Mouse (Mus musculus): ENCODE measurements around the gene Map9. TPM values are rescaled to one million over a fixed set of nuclear protein-coding genes. Genes with fewer than 3 reads are reported as not detected.

Map9 gene
- polyA plus RNA-seq, 1 experiment from 2014 or later: 90.4 TPM

DNA sequence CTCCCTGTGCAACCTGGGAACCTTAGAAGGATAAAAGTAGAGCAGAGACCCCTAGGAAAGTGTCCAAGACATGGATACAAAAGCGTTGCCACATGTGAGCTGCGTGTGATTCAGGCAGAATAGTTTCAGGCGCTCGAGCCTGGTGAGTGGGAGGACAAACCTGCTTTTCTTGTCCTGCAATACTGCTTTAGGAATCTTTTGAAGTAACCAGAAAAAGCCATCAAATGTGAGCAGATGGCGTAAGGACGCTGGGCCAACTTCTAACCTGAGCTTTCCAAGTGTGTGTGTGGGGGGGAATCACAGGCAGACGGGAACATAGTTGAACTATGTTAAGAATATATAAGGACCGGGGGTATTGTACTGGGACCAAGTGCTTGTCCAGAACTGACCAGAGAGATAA, 6.7 kb downstream of the Map9 start:
- Histone ChIP-seq H3K27me3 (no peaks in the 10 kb centered on the region), H3K27ac (replicated peaks) (no peak overlapping the region), H3K4me1 (no peaks in the 10 kb centered on the region), H3K9ac (replicated peaks) (no peak overlapping the region), H3K36me3 (peaks cover 29% of the 10 kb centered on the region), H3K4me3 (no peak overlapping the region), H3K4me2 (replicated peaks) (no peak overlapping the region), H3K9me3 (no peaks in the 10 kb centered on the region)
- 91% methylated on average over 8 of the region's 8 CpGs for WGBS
- peak; percentile 30; the same call in 1 of the 2 replicates for ATAC-seq (replicated peaks)

DNA sequence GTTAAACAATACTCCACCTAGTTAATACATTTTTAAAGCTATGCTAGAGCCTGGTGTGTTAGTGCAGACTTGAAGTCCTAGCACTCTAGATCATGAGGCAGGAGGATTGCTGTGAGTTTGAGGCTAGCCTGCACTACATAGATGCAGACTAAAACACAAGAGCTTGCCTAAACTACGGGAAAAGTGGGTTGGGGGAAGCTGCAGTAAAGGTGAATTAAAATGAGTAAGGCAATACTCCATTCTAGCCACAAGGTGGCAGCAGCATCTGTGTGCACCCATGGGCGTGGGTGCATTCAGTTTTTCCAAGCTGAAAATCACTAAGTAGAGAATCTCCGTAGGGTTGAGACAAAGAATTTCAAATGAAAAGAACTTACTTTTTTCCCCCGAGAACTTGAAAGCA, 7.1 kb downstream of the Map9 start:
- peak; percentile 65 for ATAC-seq (replicated peaks)
- H3K27me3 ChIP-seq: no peaks in the 10 kb centered on the region
- no peak overlapping the region for H3K9ac ChIP-seq (replicated peaks)
- H3K27ac ChIP-seq (replicated peaks): no peak overlapping the region
- H3K4me2 ChIP-seq (replicated peaks): no peak overlapping the region
- peaks cover 29% of the 10 kb centered on the region for H3K36me3 ChIP-seq
- H3K4me1 ChIP-seq: no peaks in the 10 kb centered on the region
- WGBS: 19% methylated on average over 4 of the region's 4 CpGs
- no peak overlapping the region for H3K4me3 ChIP-seq
- H3K9me3 ChIP-seq: no peaks in the 10 kb centered on the region

DNA sequence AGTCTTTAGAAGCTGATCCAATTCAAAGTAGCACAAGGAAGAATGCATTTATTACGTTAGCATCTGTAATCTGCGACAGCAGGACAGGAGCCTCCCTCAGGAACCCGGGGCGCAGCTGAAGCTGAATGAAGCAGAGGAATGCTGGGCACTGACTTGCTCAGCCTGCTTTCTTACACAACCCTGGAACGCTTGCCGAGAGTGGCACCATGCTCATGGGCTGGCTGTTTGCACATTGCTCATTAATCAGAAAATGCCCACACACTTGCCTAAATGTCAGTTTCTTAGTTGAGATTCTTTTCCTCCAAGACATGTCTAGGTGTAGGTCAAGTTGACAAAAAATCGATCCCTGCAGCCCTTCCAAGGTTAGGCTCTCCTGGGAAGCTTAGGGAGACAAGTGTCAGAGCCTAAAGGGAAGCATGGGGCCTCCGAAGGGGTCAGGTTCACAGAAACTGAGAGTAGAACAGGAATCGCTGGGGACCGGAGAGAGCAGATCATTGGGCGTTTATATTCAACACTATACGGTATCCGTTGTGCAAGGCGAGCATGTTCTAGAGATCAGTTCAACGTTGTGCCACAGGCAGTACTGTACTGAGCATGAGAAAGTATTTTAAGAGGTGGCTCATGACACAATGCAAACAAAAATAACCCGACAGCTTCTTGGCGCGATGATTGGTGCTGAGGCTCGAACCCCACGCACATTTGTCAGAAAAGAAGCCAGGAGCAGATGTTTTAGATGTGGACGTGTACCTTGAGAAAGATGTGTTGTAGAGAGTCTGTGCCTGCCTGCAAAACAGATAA, 11.4 kb downstream of the Map9 start:
- Histone ChIP-seq H3K4me2 (replicated peaks) (no peak overlapping the region), H3K27ac (replicated peaks) (no peak overlapping the region), H3K27me3 (no peaks in the 10 kb centered on the region), H3K9ac (replicated peaks) (no peak overlapping the region), H3K4me3 (no peak overlapping the region), H3K36me3 (peaks cover 31% of the 10 kb centered on the region), H3K4me1 (no peaks in the 10 kb centered on the region), H3K9me3 (no peaks in the 10 kb centered on the region)
- 78% methylated on average over 21 of the region's 21 CpGs for WGBS
- no peak for ATAC-seq (replicated peaks)

DNA sequence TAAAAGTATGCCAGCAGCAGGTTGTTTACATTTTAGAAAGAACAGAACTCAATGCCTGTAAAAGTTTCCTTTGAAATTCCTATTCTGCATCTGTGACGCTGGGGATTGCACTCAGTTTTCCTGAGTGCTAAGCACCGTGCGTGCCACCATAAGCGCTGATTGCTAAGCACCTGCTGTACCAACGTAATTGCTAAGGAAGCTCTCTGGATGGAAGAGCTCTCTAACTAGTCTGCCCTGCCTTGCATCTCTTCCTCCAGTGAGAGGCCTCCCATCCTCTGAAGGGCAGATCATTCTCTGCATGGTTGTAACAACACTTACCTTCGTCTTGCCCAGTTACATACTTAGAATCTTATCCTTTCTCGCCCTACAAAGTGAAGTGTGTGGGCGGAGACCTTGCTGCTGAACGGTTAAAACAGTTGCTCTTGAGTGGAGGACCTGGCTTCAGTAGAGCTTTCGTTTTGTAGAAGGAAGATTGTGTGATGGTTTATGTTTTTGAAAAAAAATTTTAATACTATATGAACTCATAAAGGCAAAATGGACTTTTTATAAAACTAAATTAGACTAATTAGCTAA, 12.7 kb downstream of the Map9 start:
- Histone ChIP-seq H3K9ac (replicated peaks) (no peak overlapping the region), H3K4me2 (replicated peaks) (no peak overlapping the region), H3K27me3 (no peaks in the 10 kb centered on the region), H3K36me3 (peaks cover 35% of the 10 kb centered on the region), H3K27ac (replicated peaks) (no peak overlapping the region), H3K4me1 (no peaks in the 10 kb centered on the region), H3K4me3 (no peak overlapping the region), H3K9me3 (no peaks in the 10 kb centered on the region)
- WGBS: 85% methylated on average over 10 of the region's 10 CpGs
- no peak for ATAC-seq (replicated peaks)

DNA sequence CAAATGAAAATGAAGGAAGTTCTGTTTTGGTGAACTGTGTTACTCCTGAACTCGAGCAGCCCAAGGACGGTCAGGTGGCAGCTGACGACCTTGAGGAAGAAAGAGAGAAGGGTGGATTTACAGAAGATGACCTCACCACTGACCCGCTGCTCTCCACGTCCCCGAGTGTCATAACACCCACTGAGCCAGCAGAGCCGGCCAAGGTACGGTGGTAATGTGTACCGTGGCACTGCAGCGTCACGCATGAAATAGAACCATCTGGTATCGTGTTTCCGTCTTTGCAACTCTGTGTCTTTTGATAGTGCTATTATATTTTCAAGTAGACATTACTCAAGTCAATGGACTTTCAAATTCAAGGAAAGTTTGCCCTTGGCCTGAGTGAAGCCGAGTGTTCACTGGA, 19.1 kb downstream of the Map9 start:
- Histone ChIP-seq H3K27ac (replicated peaks) (no peak overlapping the region), H3K27me3 (no peaks in the 10 kb centered on the region), H3K9me3 (no peaks in the 10 kb centered on the region), H3K4me2 (replicated peaks) (no peak overlapping the region), H3K36me3 (peaks cover 62% of the 10 kb centered on the region), H3K4me3 (no peak overlapping the region), H3K4me1 (no peaks in the 10 kb centered on the region), H3K9ac (replicated peaks) (no peak overlapping the region)
- ATAC-seq (replicated peaks): no peak
- WGBS: 93% methylated on average over 14 of the region's 14 CpGs

DNA sequence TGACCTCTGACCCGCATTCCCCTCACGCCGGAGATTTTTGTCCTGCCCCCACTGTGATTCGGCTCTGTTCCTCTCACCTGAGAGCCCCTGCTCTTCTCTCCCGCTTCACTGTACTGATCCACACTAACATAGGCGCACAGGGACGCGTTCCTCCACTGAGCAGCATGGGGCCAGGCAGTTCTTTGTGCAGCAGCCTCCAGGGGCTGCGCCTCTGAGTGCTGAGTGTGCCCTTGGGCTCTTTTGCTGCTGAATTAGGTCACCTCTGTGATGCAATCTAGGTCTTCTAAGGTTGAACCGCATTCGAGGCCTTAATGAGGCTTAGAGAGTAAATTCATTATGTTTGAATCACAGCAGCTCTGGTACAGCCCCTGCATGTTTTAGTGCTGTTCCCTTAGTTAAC, 24.5 kb downstream of the Map9 start:
- no peak overlapping the region for H3K4me3 ChIP-seq
- 45% methylated on average over 11 of the region's 11 CpGs for WGBS
- 0 out of 2 replicates have a peak, but pooled peaks have one; percentile 60 for ATAC-seq (replicated peaks)
- no peaks in the 10 kb centered on the region for H3K4me1 ChIP-seq
- no peak overlapping the region for H3K9ac ChIP-seq (replicated peaks)
- no peak overlapping the region for H3K4me2 ChIP-seq (replicated peaks)
- H3K36me3 ChIP-seq: peaks cover 56% of the 10 kb centered on the region
- H3K9me3 ChIP-seq: no peaks in the 10 kb centered on the region
- H3K27me3 ChIP-seq: no peaks in the 10 kb centered on the region
- H3K27ac ChIP-seq (replicated peaks): no peak overlapping the region

DNA sequence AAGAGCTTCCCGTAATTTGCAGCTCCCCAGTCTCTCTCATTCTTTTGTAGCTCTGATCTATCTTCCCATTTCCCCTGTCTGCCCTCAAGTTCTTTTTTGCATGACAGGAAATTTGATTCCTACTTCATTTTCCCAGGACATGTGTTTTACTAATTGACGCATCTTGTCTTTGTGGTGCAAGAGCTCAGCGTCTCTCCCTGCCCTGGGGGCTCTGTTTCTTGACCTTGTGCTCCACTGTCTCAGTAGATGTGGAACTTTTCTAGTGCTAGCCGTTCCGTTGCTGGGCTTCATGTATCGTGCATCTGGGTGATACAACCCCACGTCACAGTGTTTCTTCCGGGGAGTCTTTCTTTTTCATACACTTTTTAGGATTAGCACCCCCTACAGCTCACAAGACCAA, 27.2 kb downstream of the Map9 start:
- WGBS: 90% methylated on average over 8 of the region's 8 CpGs
- Histone ChIP-seq H3K27ac (replicated peaks) (no peak overlapping the region), H3K4me3 (no peak overlapping the region), H3K27me3 (no peaks in the 10 kb centered on the region), H3K9ac (replicated peaks) (no peak overlapping the region), H3K9me3 (no peaks in the 10 kb centered on the region), H3K4me1 (no peaks in the 10 kb centered on the region), H3K4me2 (replicated peaks) (no peak overlapping the region), H3K36me3 (peaks cover 52% of the 10 kb centered on the region)
- no peak for ATAC-seq (replicated peaks)

DNA sequence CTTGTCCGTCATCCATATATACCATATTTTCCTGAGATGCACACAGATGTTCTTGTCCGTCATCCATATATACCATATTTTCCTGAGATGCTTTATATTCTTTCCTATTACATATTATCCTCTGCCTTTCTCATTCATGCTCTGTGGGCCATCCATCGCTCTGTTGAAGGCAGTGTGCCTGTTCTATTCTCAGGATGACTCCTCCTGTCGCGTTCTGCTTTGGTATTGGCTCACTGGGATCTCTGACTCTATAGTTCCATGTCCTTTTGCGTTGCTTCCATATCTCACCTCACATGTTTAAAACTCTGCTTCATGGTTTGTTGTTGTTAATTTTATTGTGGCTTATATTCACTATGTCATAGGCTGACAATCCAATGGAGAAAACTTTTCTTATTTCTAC, 48.0 kb downstream of the Map9 start:
- no peak overlapping the region for H3K4me3 ChIP-seq
- ATAC-seq (replicated peaks): peak; percentile 17
- 73% methylated on average over 6 of the region's 6 CpGs for WGBS
- H3K27me3 ChIP-seq: no peaks in the 10 kb centered on the region
- no peak overlapping the region for H3K9ac ChIP-seq (replicated peaks)
- peak overlapping the region; percentile 59; the same call in 1 of the 2 replicates for H3K27ac ChIP-seq (replicated peaks)
- H3K9me3 ChIP-seq: no peaks in the 10 kb centered on the region
- H3K36me3 ChIP-seq: no peaks in the 10 kb centered on the region
- no peak overlapping the region for H3K4me2 ChIP-seq (replicated peaks)
- H3K4me1 ChIP-seq: peaks cover 4% of the 10 kb centered on the region; the same call in 1 of the 2 replicates

DNA sequence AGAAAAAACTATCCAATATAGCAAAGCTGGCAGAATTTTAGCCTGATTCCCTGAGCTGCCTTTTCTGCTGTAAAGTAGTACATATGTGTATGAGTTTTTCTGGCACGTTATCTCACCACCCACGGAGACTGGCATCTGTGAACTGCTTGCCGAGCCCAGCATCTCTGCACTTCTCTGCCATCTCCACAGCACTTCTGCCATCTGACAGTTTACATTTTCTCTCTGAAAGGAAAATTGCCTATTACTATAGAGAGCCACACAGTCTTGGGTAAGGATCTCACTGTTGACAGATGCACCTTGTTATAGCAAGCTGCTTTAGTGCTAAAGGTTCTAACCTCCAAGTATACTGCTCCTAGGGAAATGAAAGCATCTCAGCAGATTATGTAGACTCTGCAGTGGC, 48.5 kb downstream of the Map9 start:
- Histone ChIP-seq H3K9ac (replicated peaks) (no peak overlapping the region), H3K9me3 (no peaks in the 10 kb centered on the region), H3K4me2 (replicated peaks) (no peak overlapping the region), H3K27me3 (no peaks in the 10 kb centered on the region), H3K27ac (replicated peaks) (peak overlapping the region; percentile 82), H3K36me3 (no peaks in the 10 kb centered on the region), H3K4me3 (no peak overlapping the region), H3K4me1 (peaks cover 4% of the 10 kb centered on the region; the same call in 1 of the 2 replicates)
- 52% methylated on average over 3 of the region's 3 CpGs for WGBS
- peak; percentile 98 for ATAC-seq (replicated peaks)

DNA sequence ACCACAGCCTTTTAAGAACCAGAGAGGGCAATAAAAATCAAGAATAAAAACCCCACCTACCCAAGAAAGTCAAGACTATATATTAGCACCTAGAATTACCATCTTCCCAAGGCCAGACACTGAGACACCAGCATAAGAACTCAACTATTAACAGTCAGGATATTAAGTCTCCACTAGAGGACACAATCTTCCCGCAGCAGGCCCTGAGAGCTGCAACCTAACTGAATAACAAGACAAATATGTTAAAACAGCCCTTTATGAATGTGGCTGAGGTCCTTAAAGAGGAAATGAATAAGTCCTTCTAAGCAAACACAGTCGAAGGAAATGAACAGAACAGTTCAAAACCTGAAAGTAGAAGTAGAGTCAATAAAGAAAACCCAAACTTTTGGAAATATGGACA, 49.6 kb downstream of the Map9 start:
- no peaks in the 10 kb centered on the region for H3K27me3 ChIP-seq
- H3K4me2 ChIP-seq (replicated peaks): no peak overlapping the region
- 60% methylated on average over 2 of the region's 2 CpGs for WGBS
- ATAC-seq (replicated peaks): no peak
- H3K27ac ChIP-seq (replicated peaks): peak overlapping the region; percentile 82
- no peaks in the 10 kb centered on the region for H3K9me3 ChIP-seq
- no peak overlapping the region for H3K9ac ChIP-seq (replicated peaks)
- H3K4me1 ChIP-seq: peaks cover 4% of the 10 kb centered on the region; the same call in 1 of the 2 replicates
- no peak overlapping the region for H3K4me3 ChIP-seq
- no peaks in the 10 kb centered on the region for H3K36me3 ChIP-seq

DNA sequence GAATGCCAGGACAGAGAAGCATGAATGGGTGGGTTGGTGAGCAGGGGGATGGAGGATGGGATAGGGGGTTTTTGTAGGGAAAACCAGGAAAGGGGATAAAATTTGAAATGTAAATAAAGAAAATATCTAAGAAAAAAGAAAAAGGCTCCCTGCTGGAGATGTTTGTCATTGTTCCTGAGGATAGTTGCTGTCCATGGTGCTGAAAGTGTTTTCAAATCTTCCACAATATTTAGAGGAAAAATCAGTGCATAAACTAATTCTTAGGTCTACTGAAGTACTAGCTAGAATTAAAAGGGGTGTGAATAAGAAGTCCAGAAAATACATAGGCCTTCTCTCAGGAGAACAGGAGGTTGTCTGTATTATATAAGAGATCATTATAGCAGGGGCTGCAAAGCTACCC, 54.6 kb downstream of the Map9 start:
- no peak overlapping the region for H3K4me2 ChIP-seq (replicated peaks)
- H3K36me3 ChIP-seq: no peaks in the 10 kb centered on the region
- H3K27ac ChIP-seq (replicated peaks): no peak overlapping the region
- no peak overlapping the region for H3K9ac ChIP-seq (replicated peaks)
- H3K4me3 ChIP-seq: no peak overlapping the region
- no peak for ATAC-seq (replicated peaks)
- no peaks in the 10 kb centered on the region for H3K4me1 ChIP-seq
- no peaks in the 10 kb centered on the region for H3K9me3 ChIP-seq
- no peaks in the 10 kb centered on the region for H3K27me3 ChIP-seq

DNA sequence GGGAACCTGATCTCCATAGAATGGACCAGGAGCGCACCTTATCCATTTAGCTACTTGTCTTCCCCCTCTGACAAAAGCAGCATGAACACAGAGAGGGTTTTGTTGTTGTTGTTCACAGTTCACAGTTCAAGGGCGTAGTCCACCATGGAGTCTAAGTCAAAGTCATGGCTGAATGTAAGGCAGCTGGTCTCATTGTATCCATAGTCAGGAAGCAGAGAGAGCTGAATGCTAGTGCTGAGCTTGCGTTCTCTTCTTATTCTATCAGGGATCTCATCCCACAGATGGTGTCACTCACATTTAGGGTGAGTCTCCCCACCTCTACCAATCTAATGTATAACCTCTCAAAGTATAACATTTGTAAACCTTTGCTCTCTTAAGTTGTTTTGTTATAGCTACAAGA, 60.1 kb downstream of the Map9 start:
- no peaks in the 10 kb centered on the region for H3K27me3 ChIP-seq
- WGBS: 86% methylated on average over 3 of the region's 3 CpGs
- ATAC-seq (replicated peaks): no peak

DNA sequence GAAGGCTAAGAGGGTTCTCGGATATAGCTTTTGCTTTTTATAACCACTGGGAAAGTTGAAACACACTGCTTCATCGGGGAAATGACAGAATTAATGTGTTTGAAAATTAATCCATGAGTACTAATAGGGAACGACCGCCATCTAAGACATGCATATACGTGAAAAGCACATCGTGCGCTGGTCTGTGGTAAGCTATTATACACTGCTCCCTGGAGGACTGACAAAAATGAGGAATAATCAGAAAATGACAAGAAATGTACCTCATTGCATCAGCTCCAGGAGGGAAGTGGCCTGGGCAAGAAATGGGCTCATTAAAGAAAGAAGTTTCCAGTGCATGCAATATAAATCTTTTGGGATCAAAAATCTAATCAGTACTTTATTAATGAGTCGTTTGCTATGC, 77.5 kb downstream of the Map9 start:
- WGBS: 89% methylated on average over 8 of the region's 8 CpGs
- no peak for ATAC-seq (replicated peaks)

More for the DNA sequence above, 60.1 kb downstream of the Map9 start:
- Histone ChIP-seq H3K4me1 (no peaks in the 10 kb centered on the region), H3K36me3 (no peaks in the 10 kb centered on the region), H3K4me2 (replicated peaks) (no peak overlapping the region), H3K9ac (replicated peaks) (no peak overlapping the region), H3K9me3 (no peaks in the 10 kb centered on the region), H3K27ac (replicated peaks) (no peak overlapping the region), H3K4me3 (no peak overlapping the region)

More for the DNA sequence above, 77.5 kb downstream of the Map9 start:
- Histone ChIP-seq H3K36me3 (no peaks in the 10 kb centered on the region), H3K9ac (replicated peaks) (no peak overlapping the region), H3K4me3 (no peak overlapping the region), H3K27ac (replicated peaks) (no peak overlapping the region), H3K9me3 (no peaks in the 10 kb centered on the region), H3K27me3 (no peaks in the 10 kb centered on the region), H3K4me2 (replicated peaks) (no peak overlapping the region), H3K4me1 (no peaks in the 10 kb centered on the region)

Data from forebrain, embryonic 15.5 days (tissue).